Mouse (Mus musculus) bone marrow, adult 2 months (tissue): ENCODE data around the gene Gzf1. TPM values are rescaled to one million over a fixed set of nuclear protein-coding genes. Genes with fewer than 3 reads are reported as not detected.

Source experiments
- H3K27ac ChIP-seq: fragments of 200-500 bp; 2 replicates; pipeline ENCODE4 v1.5.1; 2012; ENCODE audit warnings: low read depth, mild to moderate bottlenecking, control low read depth, inconsistent platforms, low read length; ENCODE audit not compliant: control insufficient read depth, poor library complexity, insufficient read depth
- H3K4me1 ChIP-seq: fragments of 200-500 bp; 2 replicates; pipeline ENCODE4 v1.6.1; 2011; ENCODE audit warnings: low read length; ENCODE audit not compliant: control insufficient read depth, insufficient read depth
- H3K4me3 ChIP-seq: fragments of 200-500 bp; replicated peaks from 2 replicates; pipeline ENCODE3; 2011; ENCODE audit warnings: mild to moderate bottlenecking, low read depth, low read length, control low read depth; ENCODE audit not compliant: control insufficient read depth
- CTCF ChIP-seq: fragments of 200-500 bp; IDR thresholded peaks from 2 replicates; pipeline ENCODE4 v1.5.1; 2011; ENCODE audit warnings: low read length, control low read depth; ENCODE audit not compliant: control insufficient read depth, insufficient read depth
- POLR2A ChIP-seq: fragments of 200-500 bp; IDR thresholded peaks from 2 replicates; pipeline ENCODE4 v1.6.1; 2011; ENCODE audit warnings: low read depth, mild to moderate bottlenecking, control low read depth, low read length, borderline replicate concordance; ENCODE audit not compliant: control insufficient read depth
- WGBS: fragments of 180-500 bp; shearing (Covaris S2); methylation state at CpG from one replicate; pipeline ENCODE4 v1.1.7; 2018; 5-methylcytosine and 5-hydroxymethylcytosine counted together
- polyA plus RNA-seq: library from polyadenylated mRNA; stranded (reverse); fragments of >200 nt; gene quantifications from 2 replicates; pipeline ENCODE4 v1.2.4, GENCODE M21; 2011; ENCODE audit warnings: low replicate concordance; ENCODE audit not compliant: missing spikeins, insufficient read depth, insufficient read length

Gzf1 gene
- polyA plus RNA-seq, 1 experiment, result 8.5 TPM

GRCm38 (mm10) chr2:148672199-148673096 is 8.4 kb upstream of the Gzf1 start, which contains the start of gene Nxt1:
Nxt1 (plus strand) TSS chr2:148672601.
- Histone ChIP-seq H3K4me3 (peak within 1 kb of the TSS; percentile 88), H3K4me1 (no peaks in the 10 kb centered on the region; the same call in 1 of the 2 replicates), H3K27ac (peak within 1 kb of the TSS; percentile 75)
- WGBS, result under 1% methylated on average over 58 of the region's 58 CpGs
- TF ChIP-seq CTCF, result no peak
- TF ChIP-seq POLR2A, result peak; percentile 75; the same call in 1 of the 2 replicates

GRCm38 (mm10) chr2:148677801-148678200 is 3.0 kb upstream of the Gzf1 start:
- H3K4me1 ChIP-seq, result no peaks in the 10 kb centered on the region; the same call in 1 of the 2 replicates
- TF ChIP-seq CTCF, result no peak
- no peak for TF ChIP-seq POLR2A
- H3K27ac ChIP-seq, result no peak overlapping the region
- WGBS, result 87% methylated on average over 26 of the region's 26 CpGs
- H3K4me3 ChIP-seq, result no peak overlapping the region

- no peaks in the 10 kb centered on the region; the same call in 1 of the 2 replicates for H3K4me1 ChIP-seq
- no peak overlapping the region for H3K27ac ChIP-seq
- 76% methylated on average over 9 of the region's 9 CpGs for WGBS
- TF ChIP-seq POLR2A (no peak), CTCF (no peak)
- H3K4me3 ChIP-seq, result no peak overlapping the region
These were observed 1.5 kb upstream of the Gzf1 start for GRCm38 (mm10) chr2:148679346-148679745.

GRCm38 (mm10) chr2:148681461-148681891 is 653 bp downstream of the Gzf1 start:
- 7% methylated on average over 17 of the region's 17 CpGs for WGBS
- H3K4me3 ChIP-seq, result peak overlapping the region; percentile 99
- peak; percentile 44; the same call in 1 of the 2 replicates for TF ChIP-seq CTCF
- TF ChIP-seq POLR2A, result no peak
- peaks cover 3% of the 10 kb centered on the region for H3K4me1 ChIP-seq
- H3K27ac ChIP-seq, result peak overlapping the region; percentile 82

GRCm38 (mm10) chr2:148683031-148683430 is 2.2 kb downstream of the Gzf1 start:
- WGBS, result 60% methylated on average over 1 of the region's 1 CpGs
- Histone ChIP-seq H3K4me3 (no peak overlapping the region), H3K27ac (no peak overlapping the region), H3K4me1 (peaks cover 3% of the 10 kb centered on the region)
- TF ChIP-seq POLR2A (no peak), CTCF (no peak)

- TF ChIP-seq POLR2A, result no peak
- no peak for TF ChIP-seq CTCF
- peaks cover 3% of the 10 kb centered on the region for H3K4me1 ChIP-seq
These were observed 4.1 kb downstream of the Gzf1 start for GRCm38 (mm10) chr2:148684972-148685371.

GRCm38 (mm10) chr2:148685709-148686108 is 4.9 kb downstream of the Gzf1 start:
- no peak overlapping the region; the same call in 1 of the 2 replicates for H3K27ac ChIP-seq
- WGBS, result 51% methylated on average over 3 of the region's 3 CpGs
- TF ChIP-seq CTCF, result no peak
- no peak for TF ChIP-seq POLR2A
- H3K4me3 ChIP-seq, result no peak overlapping the region
- peaks cover 3% of the 10 kb centered on the region for H3K4me1 ChIP-seq

More at GRCm38 (mm10) chr2:148684972-148685371, 4.1 kb downstream of the Gzf1 start:
- no peak overlapping the region for H3K27ac ChIP-seq
- no peak overlapping the region for H3K4me3 ChIP-seq
- 77% methylated on average over 2 of the region's 2 CpGs for WGBS

GRCm38 (mm10) chr2:148686862-148687261 is 6.0 kb downstream of the Gzf1 start:
- WGBS, result 85% methylated on average over 1 of the region's 1 CpGs
- Histone ChIP-seq H3K4me3 (no peak overlapping the region), H3K4me1 (peaks cover 3% of the 10 kb centered on the region), H3K27ac (no peak overlapping the region)
- TF ChIP-seq POLR2A (no peak), CTCF (no peak)
